Mouse (Mus musculus): ENCODE measurements at regions not wholly inside any gene's neighbourhood (a gene's known extent, or its start where the extent isn't known, plus 50 kb on each side); places are given as distances from the start of the nearest gene placed in this dataset.
"Not testable (repeated sequence)": the region's sequence is repeated elsewhere in the genome, so short reads cannot be mapped to it uniquely, and the experiment has no call there.

DNA sequence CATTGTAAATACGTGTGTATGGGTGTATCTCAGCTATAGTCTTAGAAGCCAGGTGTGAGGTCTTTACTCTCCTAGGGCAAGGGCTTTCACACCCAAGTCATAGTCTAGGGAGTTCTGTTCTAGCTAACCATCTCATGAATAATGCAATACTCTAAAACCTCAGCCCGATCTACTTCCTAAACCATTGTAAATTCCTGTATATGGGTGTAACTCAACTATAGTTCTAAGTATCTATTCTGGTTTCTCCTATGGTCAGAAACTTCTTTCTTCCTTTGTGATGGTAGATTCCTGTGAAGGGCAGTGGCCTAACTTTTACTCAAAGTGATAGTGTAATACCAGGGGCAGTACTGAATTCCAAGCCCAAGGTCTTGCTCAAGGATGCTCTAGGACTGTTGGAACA lies 58.7 kb upstream of the Srd5a3 start:
- not testable (repeated sequence) for H3K36me3 ChIP-seq (ENCODE audit: control insufficient read depth, insufficient read depth, low read length, poor library complexity, severe bottlenecking); H3K27me3 ChIP-seq (ENCODE audit: control insufficient read depth, insufficient read depth, low read length, poor library complexity, severe bottlenecking); DNase-seq (ENCODE audit: low read depth, low spot score)

GRCm38 (mm10) chr5:76080429-76080828 lies 59.6 kb upstream of the Srd5a3 start:
- no peaks in the 10 kb centered on the region for H3K36me3 ChIP-seq (ENCODE audit: control insufficient read depth, insufficient read depth, low read length, poor library complexity, severe bottlenecking)
- no peaks in the 10 kb centered on the region for H3K27me3 ChIP-seq (ENCODE audit: control insufficient read depth, insufficient read depth, low read length, poor library complexity, severe bottlenecking)
- no peak for DNase-seq (ENCODE audit: low read depth, low spot score)

- H3K36me3 ChIP-seq (ENCODE audit: control insufficient read depth, insufficient read depth, low read length, poor library complexity, severe bottlenecking), result no peaks in the 10 kb centered on the region
- no peak for DNase-seq (ENCODE audit: low read depth, low spot score)
- no peaks in the 10 kb centered on the region for H3K27me3 ChIP-seq (ENCODE audit: control insufficient read depth, insufficient read depth, low read length, poor library complexity, severe bottlenecking)
Measured at GRCm38 (mm10) chr5:76079204-76080025, 60.7 kb upstream of the Srd5a3 start.

- H3K36me3 ChIP-seq (ENCODE audit: control insufficient read depth, insufficient read depth, low read length, poor library complexity, severe bottlenecking), result no peaks in the 10 kb centered on the region
- H3K27me3 ChIP-seq (ENCODE audit: control insufficient read depth, insufficient read depth, low read length, poor library complexity, severe bottlenecking), result no peaks in the 10 kb centered on the region
- no peak for DNase-seq (ENCODE audit: low read depth, low spot score)
Measured at GRCm38 (mm10) chr5:76078485-76078884, 61.6 kb upstream of the Srd5a3 start.

DNA sequence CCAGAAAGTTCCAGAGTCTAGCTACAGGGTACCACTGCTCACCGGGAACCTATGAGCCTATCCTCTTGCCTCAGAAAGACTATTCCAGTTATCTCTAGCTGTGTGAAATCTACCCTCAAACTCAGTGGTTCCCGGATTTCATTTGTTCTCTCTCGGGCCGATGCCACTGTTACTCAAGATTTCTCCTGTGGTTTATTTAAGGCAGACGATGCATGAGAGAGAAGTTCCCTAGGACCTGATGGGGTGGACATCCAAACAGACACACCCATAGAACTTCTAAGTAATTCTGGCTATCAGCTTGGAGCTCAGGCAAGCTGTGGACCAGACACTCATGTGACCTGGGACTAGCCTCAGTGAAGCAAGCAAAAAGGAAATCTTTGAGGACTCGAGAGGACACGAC lies 63.8 kb upstream of the Srd5a3 start:
- Histone ChIP-seq H3K27me3 (ENCODE audit: control insufficient read depth, insufficient read depth, low read length, poor library complexity, severe bottlenecking) (no peaks in the 10 kb centered on the region), H3K36me3 (ENCODE audit: control insufficient read depth, insufficient read depth, low read length, poor library complexity, severe bottlenecking) (no peaks in the 10 kb centered on the region)
- DNase-seq (ENCODE audit: low read depth, low spot score), result no peak

- H3K27me3 ChIP-seq (ENCODE audit: control insufficient read depth, insufficient read depth, low read length, poor library complexity, severe bottlenecking), result no peaks in the 10 kb centered on the region
- no peaks in the 10 kb centered on the region for H3K36me3 ChIP-seq (ENCODE audit: control insufficient read depth, insufficient read depth, low read length, poor library complexity, severe bottlenecking)
- DNase-seq (ENCODE audit: low read depth, low spot score), result no peak
Measured at GRCm38 (mm10) chr5:76075401-76075800, 64.7 kb upstream of the Srd5a3 start.

- no peaks in the 10 kb centered on the region for H3K36me3 ChIP-seq (ENCODE audit: control insufficient read depth, insufficient read depth, low read length, poor library complexity, severe bottlenecking)
- DNase-seq (ENCODE audit: low read depth, low spot score), result peak; percentile 6
- no peaks in the 10 kb centered on the region for H3K27me3 ChIP-seq (ENCODE audit: control insufficient read depth, insufficient read depth, low read length, poor library complexity, severe bottlenecking)
Measured at GRCm38 (mm10) chr5:76067881-76068280, 72.2 kb upstream of the Srd5a3 start.

DNA sequence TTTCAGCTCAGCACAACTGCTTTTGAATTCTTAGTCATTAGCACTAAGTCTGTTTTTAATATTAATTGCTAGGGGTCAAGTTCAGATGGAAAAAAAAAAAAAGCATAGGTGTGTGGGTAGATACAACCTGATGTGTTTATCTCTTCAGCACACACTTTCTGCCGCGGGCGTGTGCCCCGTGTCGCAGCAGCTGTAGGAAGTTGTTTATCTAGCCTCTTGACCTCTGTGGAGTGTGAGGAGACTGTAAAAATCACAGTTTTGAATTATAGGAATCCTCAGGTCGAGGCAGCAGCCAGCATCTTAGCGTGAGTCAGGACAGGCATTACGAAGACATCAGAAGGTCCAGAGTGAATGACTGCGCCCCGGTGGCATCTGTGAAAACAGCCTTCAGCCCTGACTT lies 72.8 kb upstream of the Srd5a3 start:
- Histone ChIP-seq H3K36me3 (ENCODE audit: control insufficient read depth, insufficient read depth, low read length, poor library complexity, severe bottlenecking) (no peaks in the 10 kb centered on the region), H3K27me3 (ENCODE audit: control insufficient read depth, insufficient read depth, low read length, poor library complexity, severe bottlenecking) (no peaks in the 10 kb centered on the region)
- no peak for DNase-seq (ENCODE audit: low read depth, low spot score)

DNA sequence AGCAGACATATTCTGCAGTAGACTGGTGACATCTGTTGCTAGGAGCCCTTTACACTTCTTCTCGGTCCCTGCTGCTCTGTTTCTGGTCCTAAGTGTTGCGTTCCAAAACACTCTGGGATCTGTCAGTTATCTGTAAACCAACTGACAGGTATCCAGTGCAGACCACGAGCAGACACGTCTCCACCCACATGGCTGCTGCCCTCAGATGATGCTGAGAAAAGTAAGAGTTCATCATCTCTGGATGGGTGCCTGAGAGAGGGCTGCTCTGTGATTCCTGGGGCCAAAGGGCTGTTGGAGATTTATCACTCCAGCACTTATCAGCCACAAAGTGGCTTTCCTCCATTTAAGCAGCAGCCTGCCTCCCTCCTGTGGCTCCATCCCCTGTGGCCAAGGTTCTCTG lies 74.3 kb upstream of the Srd5a3 start:
- Histone ChIP-seq H3K36me3 (ENCODE audit: control insufficient read depth, insufficient read depth, low read length, poor library complexity, severe bottlenecking) (no peaks in the 10 kb centered on the region), H3K27me3 (ENCODE audit: control insufficient read depth, insufficient read depth, low read length, poor library complexity, severe bottlenecking) (no peaks in the 10 kb centered on the region)
- DNase-seq (ENCODE audit: low read depth, low spot score), result no peak

GRCm38 (mm10) chr5:76065227-76065626 lies 74.8 kb upstream of the Srd5a3 start:
- no peak for DNase-seq (ENCODE audit: low read depth, low spot score)
- no peaks in the 10 kb centered on the region for H3K36me3 ChIP-seq (ENCODE audit: control insufficient read depth, insufficient read depth, low read length, poor library complexity, severe bottlenecking)
- no peaks in the 10 kb centered on the region for H3K27me3 ChIP-seq (ENCODE audit: control insufficient read depth, insufficient read depth, low read length, poor library complexity, severe bottlenecking)

DNA sequence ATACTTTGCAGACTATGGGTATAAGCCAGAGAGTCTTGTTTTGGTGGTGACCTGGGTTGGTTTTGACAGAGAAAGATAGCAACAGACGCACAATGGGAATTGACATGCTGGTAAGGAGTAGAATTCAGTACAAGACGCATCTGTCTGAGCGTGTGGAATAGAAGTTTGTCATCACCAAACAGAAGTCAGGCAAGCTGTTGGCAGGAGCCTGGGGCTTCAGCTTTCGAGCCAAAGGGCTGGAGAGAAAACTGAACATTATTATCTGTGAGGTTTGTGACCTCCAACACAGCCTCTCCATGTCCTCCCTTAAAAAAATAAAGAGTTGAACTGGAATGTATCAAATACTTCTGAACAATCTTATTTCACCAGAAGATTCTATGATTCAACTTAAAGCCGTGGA lies 75.4 kb upstream of the Srd5a3 start:
- no peaks in the 10 kb centered on the region for H3K27me3 ChIP-seq (ENCODE audit: control insufficient read depth, insufficient read depth, low read length, poor library complexity, severe bottlenecking)
- no peak for DNase-seq (ENCODE audit: low read depth, low spot score)
- H3K36me3 ChIP-seq (ENCODE audit: control insufficient read depth, insufficient read depth, low read length, poor library complexity, severe bottlenecking), result no peaks in the 10 kb centered on the region

DNA sequence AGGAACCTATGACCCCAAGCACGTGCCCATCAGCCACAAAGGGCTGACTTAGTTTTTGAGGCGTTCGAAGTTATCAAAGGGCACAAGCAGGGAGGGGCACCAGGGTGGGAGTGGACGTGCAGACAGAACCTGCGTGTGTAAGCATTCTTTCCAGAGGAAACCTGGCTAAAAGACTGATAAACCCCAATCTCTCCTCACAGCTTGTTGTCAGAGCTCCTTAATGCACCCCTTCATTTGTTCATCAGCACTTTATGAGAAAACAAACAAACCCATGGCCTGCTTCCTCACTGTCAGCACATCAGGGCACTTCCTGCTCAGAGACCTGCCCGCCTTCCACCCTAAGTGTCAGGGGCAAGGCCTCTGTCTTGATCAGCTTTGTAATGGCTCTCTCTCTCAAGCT lies 76.6 kb upstream of the Srd5a3 start:
- Histone ChIP-seq H3K36me3 (ENCODE audit: control insufficient read depth, insufficient read depth, low read length, poor library complexity, severe bottlenecking) (no peaks in the 10 kb centered on the region), H3K27me3 (ENCODE audit: control insufficient read depth, insufficient read depth, low read length, poor library complexity, severe bottlenecking) (no peaks in the 10 kb centered on the region)

DNA sequence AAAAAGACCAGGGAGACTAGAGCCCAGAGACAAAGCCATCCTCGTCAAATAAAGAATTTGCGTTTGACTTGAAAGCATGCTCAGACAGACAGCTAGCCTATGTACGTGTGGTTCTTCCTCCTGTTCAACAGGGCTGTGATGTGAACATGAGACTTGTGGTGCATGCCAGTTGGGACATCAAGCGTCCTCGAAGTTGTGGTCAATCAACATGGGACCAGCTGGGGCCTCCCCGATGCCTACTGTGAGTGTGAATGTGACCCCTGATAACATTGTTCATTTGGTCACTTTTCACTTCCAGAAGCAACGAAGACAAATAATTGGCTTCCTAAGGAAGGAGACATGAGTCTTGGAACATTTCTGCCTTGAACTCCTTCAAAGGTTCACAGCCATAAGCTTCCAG lies 79.8 kb upstream of the Kdr start:
- Histone ChIP-seq H3K27me3 (ENCODE audit: control insufficient read depth, insufficient read depth, low read length, poor library complexity, severe bottlenecking) (no peaks in the 10 kb centered on the region), H3K36me3 (ENCODE audit: control insufficient read depth, insufficient read depth, low read length, poor library complexity, severe bottlenecking) (no peaks in the 10 kb centered on the region)
- no peak for DNase-seq (ENCODE audit: low read depth, low spot score)

More for the DNA sequence above, 76.6 kb upstream of the Srd5a3 start:
- DNase-seq (ENCODE audit: low read depth, low spot score), result no peak

DNA sequence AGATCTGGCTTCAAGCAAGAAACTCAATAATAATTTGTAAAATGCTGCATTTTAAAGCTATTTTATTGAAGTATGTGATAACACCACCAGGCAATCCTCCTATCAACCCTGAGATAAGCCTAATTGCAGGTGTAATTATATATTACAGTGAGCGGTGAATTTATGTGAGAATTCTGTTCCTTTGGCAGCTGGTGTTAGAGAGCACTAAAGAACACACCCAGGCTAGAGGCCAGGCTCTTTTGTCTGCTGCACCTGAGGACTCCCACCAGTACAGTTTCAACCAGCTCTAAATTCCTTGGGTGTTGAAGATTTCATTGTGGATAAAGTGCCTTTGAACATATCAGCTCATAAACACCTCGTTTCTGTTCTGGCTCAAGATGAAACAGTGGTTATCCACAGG lies 77.6 kb upstream of the Kdr start:
- no peaks in the 10 kb centered on the region for H3K36me3 ChIP-seq (ENCODE audit: control insufficient read depth, insufficient read depth, low read length, poor library complexity, severe bottlenecking)
- H3K27me3 ChIP-seq (ENCODE audit: control insufficient read depth, insufficient read depth, low read length, poor library complexity, severe bottlenecking), result no peaks in the 10 kb centered on the region
- DNase-seq (ENCODE audit: low read depth, low spot score), result no peak

DNA sequence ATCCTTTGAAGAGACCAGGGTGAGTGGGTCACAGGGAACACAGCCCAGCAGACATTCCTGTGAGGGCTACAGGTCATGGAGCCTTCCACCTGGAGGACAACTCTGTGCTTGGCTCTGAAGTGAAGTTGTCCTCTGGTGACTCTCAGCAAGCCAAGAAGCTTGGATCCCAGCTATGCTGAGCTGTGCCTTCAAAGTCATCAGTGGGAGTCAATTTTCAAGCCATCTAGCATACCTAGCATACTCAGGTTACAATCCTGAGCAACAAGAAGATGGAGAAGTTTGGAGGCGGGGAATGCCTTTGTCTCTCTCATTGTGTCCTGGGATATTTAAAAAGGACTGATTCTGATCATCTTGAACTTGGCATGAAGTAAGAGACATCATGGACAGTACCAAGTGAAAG lies 74.5 kb upstream of the Kdr start:
- Histone ChIP-seq H3K36me3 (ENCODE audit: control insufficient read depth, insufficient read depth, low read length, poor library complexity, severe bottlenecking) (no peaks in the 10 kb centered on the region), H3K27me3 (ENCODE audit: control insufficient read depth, insufficient read depth, low read length, poor library complexity, severe bottlenecking) (no peaks in the 10 kb centered on the region)
- DNase-seq (ENCODE audit: low read depth, low spot score), result no peak

DNA sequence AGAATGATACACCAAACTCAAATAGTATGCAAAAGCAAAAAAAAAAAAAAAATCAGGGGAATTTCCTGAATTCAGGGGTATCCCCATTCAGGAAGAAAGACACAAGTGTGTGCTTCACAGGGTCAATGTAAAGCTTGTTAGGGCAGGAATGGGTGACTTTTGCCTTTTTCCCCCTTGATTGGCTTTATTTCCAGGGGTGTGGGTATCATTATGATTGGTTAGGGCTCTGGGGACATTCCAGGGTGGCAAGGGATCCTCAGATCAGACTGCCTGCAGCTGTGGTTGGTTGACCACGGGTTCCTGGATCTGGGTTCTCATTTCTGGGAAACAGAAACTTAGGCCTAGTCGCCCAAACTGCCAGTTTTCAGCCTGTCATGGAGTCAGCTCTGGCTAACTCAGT lies 73.4 kb upstream of the Kdr start:
- no peak for DNase-seq (ENCODE audit: low read depth, low spot score)
- Histone ChIP-seq H3K36me3 (ENCODE audit: control insufficient read depth, insufficient read depth, low read length, poor library complexity, severe bottlenecking) (no peaks in the 10 kb centered on the region), H3K27me3 (ENCODE audit: control insufficient read depth, insufficient read depth, low read length, poor library complexity, severe bottlenecking) (no peaks in the 10 kb centered on the region)

Measured in splenic B cell, adult 2 months (primary cell).